Mouse (Mus musculus): ENCODE data around the gene Prss29. TPM values are rescaled to one million over a fixed set of nuclear protein-coding genes. Genes with fewer than 3 reads are reported as not detected.

Prss29 gene
- polyA plus RNA-seq, 1 experiment from 2014 or later: not detected

- ATAC-seq (ENCODE audit: low FRiP score, low TSS enrichment) (no peak), DNase-seq (peak; percentile 84)
- no peak overlapping the region for H3K9ac ChIP-seq (replicated peaks; ENCODE audit: low read length)
- H3K4me2 ChIP-seq (ENCODE audit: low read length): no peak overlapping the region
- H3K27me3 ChIP-seq (ENCODE audit: control insufficient read depth, insufficient read depth, low read length): no peaks in the 10 kb centered on the region
- H3K4me3 ChIP-seq (replicated peaks; ENCODE audit: low read depth, low read length): no peak overlapping the region
- H3K36me3 ChIP-seq (ENCODE audit: control insufficient read depth, insufficient read depth, low read length): no peaks in the 10 kb centered on the region
- no peaks in the 10 kb centered on the region for H3K4me1 ChIP-seq (ENCODE audit: control insufficient read depth, insufficient read depth, low read length)
- WGBS: 21% methylated on average over 3 of the region's 3 CpGs
- no peaks in the 10 kb centered on the region for H3K9me3 ChIP-seq (ENCODE audit: control insufficient read depth, low read length)
- H3K27ac ChIP-seq (replicated peaks; ENCODE audit: low read depth, low read length): no peak overlapping the region
These were observed 33.4 kb upstream of the Prss29 start for GRCm38 (mm10) chr17:25285033-25285432.

GRCm38 (mm10) chr17:25288842-25289241 lies 29.6 kb upstream of the Prss29 start:
- Histone ChIP-seq H3K27me3 (ENCODE audit: control insufficient read depth, insufficient read depth, low read length) (no peaks in the 10 kb centered on the region), H3K9ac (replicated peaks; ENCODE audit: low read length) (no peak overlapping the region), H3K27ac (replicated peaks; ENCODE audit: low read depth, low read length) (no peak overlapping the region), H3K4me3 (replicated peaks; ENCODE audit: low read depth, low read length) (no peak overlapping the region), H3K36me3 (ENCODE audit: control insufficient read depth, insufficient read depth, low read length) (no peaks in the 10 kb centered on the region), H3K9me3 (ENCODE audit: control insufficient read depth, low read length) (no peaks in the 10 kb centered on the region), H3K4me1 (ENCODE audit: control insufficient read depth, insufficient read depth, low read length) (no peaks in the 10 kb centered on the region), H3K4me2 (ENCODE audit: low read length) (no peak overlapping the region)
- DNase-seq (peak; percentile 78), ATAC-seq (ENCODE audit: low FRiP score, low TSS enrichment) (no peak)
- 26% methylated on average over 4 of the region's 4 CpGs for WGBS

DNA sequence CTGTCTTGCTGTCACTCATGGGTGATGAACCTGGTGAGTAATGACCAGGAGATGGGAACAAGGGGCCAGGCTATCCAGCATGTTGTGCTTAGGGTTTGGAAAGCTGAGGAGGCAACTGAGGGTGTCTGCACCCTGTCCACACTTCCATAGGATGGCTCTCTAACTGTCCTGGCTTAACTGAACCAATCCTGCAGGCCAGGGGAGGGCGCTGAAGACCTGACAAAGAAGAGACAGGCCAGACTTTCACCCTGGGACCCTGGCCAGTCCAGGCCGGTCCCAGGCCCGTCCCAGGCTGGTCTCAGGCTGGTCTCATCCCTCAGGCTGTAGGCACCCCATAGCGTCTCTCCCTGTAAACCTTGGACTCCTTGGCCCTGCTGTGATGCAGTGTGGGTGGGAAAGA lies 28.0 kb upstream of the Prss29 start:
- DNase-seq (no peak), ATAC-seq (ENCODE audit: low FRiP score, low TSS enrichment) (no peak)
- no peaks in the 10 kb centered on the region for H3K27me3 ChIP-seq (ENCODE audit: control insufficient read depth, insufficient read depth, low read length)
- 30% methylated on average over 4 of the region's 4 CpGs for WGBS
- no peak overlapping the region for H3K4me3 ChIP-seq (replicated peaks; ENCODE audit: low read depth, low read length)
- H3K4me1 ChIP-seq (ENCODE audit: control insufficient read depth, insufficient read depth, low read length): no peaks in the 10 kb centered on the region
- H3K9me3 ChIP-seq (ENCODE audit: control insufficient read depth, low read length): no peaks in the 10 kb centered on the region
- H3K9ac ChIP-seq (replicated peaks; ENCODE audit: low read length): no peak overlapping the region
- no peaks in the 10 kb centered on the region for H3K36me3 ChIP-seq (ENCODE audit: control insufficient read depth, insufficient read depth, low read length)
- no peak overlapping the region for H3K27ac ChIP-seq (replicated peaks; ENCODE audit: low read depth, low read length)
- H3K4me2 ChIP-seq (ENCODE audit: low read length): no peak overlapping the region

DNA sequence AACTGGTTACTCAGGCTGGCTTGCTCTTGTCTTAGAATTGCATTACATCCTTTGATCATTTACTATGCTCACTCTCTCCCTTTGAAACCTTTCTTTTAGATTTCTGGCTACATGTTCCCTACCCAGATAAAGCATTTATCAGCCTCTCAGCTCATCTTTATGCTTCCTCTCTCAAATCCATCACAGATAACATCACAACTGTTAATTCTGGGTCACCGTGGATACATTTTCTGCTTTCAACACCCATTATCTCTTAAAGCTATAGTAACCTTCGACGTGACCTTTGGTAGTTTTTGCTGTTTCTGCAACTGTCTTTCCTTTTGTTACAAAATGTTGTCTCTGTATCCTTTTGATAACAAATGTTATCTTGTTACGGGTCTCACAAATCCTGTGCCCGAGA lies 25.0 kb upstream of the Prss29 start:
- WGBS: 78% methylated on average over 5 of the region's 5 CpGs
- DNase-seq: no peak
- Histone ChIP-seq H3K9me3 (ENCODE audit: control insufficient read depth, low read length) (no peaks in the 10 kb centered on the region), H3K27ac (replicated peaks; ENCODE audit: low read depth, low read length) (no peak overlapping the region), H3K4me2 (ENCODE audit: low read length) (no peak overlapping the region), H3K27me3 (ENCODE audit: control insufficient read depth, insufficient read depth, low read length) (no peaks in the 10 kb centered on the region), H3K9ac (replicated peaks; ENCODE audit: low read length) (no peak overlapping the region), H3K4me3 (replicated peaks; ENCODE audit: low read depth, low read length) (no peak overlapping the region), H3K36me3 (ENCODE audit: control insufficient read depth, insufficient read depth, low read length) (no peaks in the 10 kb centered on the region), H3K4me1 (ENCODE audit: control insufficient read depth, insufficient read depth, low read length) (no peaks in the 10 kb centered on the region)
- no peak for ATAC-seq (ENCODE audit: low FRiP score, low TSS enrichment)

DNA sequence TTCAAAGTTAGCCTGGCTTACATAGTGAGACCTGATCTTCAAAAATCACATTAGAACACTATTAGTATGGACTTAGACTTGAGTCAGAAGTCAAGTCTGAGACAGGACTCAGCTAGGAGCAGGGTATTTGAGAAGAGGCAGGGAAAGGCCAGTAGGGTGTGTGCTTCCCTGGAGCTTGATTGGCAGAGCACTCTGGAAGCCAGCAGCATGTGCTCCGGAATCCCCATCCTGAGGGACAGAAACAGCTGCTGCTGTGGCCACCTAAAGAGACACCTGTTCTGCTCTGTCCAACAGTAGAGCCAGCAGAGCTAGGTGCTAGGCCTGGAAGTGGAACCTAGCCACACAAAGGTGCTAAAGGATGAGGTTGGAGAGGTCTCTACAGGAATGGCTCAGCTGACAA lies 24.3 kb upstream of the Prss29 start:
- H3K36me3 ChIP-seq (ENCODE audit: control insufficient read depth, insufficient read depth, low read length): no peaks in the 10 kb centered on the region
- no peak for DNase-seq
- H3K9ac ChIP-seq (replicated peaks; ENCODE audit: low read length): no peak overlapping the region
- no peaks in the 10 kb centered on the region for H3K27me3 ChIP-seq (ENCODE audit: control insufficient read depth, insufficient read depth, low read length)
- no peak overlapping the region for H3K4me3 ChIP-seq (replicated peaks; ENCODE audit: low read depth, low read length)
- WGBS: 54% methylated on average over 1 of the region's 1 CpGs
- no peak for ATAC-seq (ENCODE audit: low FRiP score, low TSS enrichment)
- H3K9me3 ChIP-seq (ENCODE audit: control insufficient read depth, low read length): no peaks in the 10 kb centered on the region
- H3K4me2 ChIP-seq (ENCODE audit: low read length): no peak overlapping the region
- no peaks in the 10 kb centered on the region for H3K4me1 ChIP-seq (ENCODE audit: control insufficient read depth, insufficient read depth, low read length)
- no peak overlapping the region for H3K27ac ChIP-seq (replicated peaks; ENCODE audit: low read depth, low read length)

DNA sequence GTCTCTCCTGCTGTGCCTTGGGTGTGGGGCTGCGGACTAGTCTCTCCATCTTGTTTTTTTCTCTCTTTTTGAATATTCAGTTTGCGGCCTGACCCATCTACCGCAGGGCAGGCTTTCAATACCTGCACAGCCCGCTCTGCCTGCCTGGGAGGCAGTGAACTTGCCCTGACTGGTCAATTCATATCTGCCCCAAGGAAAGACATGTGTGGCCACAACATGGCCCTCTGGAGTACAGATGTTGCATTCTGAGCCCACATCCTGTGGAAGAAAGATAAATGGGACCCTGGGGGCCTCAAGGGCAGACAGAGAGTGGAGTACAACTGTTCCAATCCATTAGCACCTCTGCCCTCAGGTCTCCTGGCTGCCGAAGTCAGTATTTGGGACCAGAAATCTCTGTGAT lies 20.4 kb upstream of the Prss29 start, which contains the start of gene Prss34:
Prss34 (plus strand) TSS at position 301 of the 400 bp plus-strand sequence.
- Histone ChIP-seq H3K4me1 (ENCODE audit: control insufficient read depth, insufficient read depth, low read length) (no peaks in the 10 kb centered on the region), H3K36me3 (ENCODE audit: control insufficient read depth, insufficient read depth, low read length) (no peaks in the 10 kb centered on the region), H3K4me2 (ENCODE audit: low read length) (no peak within 1 kb of the TSS), H3K9ac (replicated peaks; ENCODE audit: low read length) (no peak within 1 kb of the TSS), H3K27ac (replicated peaks; ENCODE audit: low read depth, low read length) (no peak within 1 kb of the TSS), H3K4me3 (replicated peaks; ENCODE audit: low read depth, low read length) (no peak within 1 kb of the TSS), H3K27me3 (ENCODE audit: control insufficient read depth, insufficient read depth, low read length) (no peaks in the 10 kb centered on the region), H3K9me3 (ENCODE audit: control insufficient read depth, low read length) (no peaks in the 10 kb centered on the region)
- 92% methylated on average over 5 of the region's 5 CpGs for WGBS
- no peak for ATAC-seq (ENCODE audit: low FRiP score, low TSS enrichment)
- DNase-seq: no peak

DNA sequence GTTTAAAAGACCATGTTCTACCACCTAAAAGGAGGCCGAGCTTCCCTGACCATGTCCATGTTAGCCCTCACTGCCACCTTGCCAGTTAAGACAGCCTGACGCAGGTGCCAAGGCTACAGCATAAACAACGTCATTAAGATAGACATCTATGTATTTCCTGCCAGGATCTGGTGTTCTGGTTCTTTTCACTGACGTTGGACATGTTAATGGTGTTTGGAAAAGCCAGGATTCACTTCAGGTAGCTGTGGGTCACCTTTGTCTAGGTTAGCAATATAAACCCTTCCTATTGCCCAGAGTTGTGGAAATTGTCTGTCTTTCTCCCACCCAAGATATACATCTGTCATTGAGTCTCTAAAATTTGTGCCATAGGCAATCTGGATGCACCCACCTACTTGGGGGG lies 10.1 kb upstream of the Prss29 start, which contains the start of gene Prss28:
Prss28 (plus strand) TSS at position 301 of the 400 bp plus-strand sequence.
- no peak for ATAC-seq (ENCODE audit: low FRiP score, low TSS enrichment)
- WGBS: 82% methylated on average over 4 of the region's 4 CpGs
- H3K27me3 ChIP-seq (ENCODE audit: control insufficient read depth, insufficient read depth, low read length): no peaks in the 10 kb centered on the region

GRCm38 (mm10) chr17:25320819-25321218 lies 2.4 kb downstream of the Prss29 start:
- DNase-seq (no peak), ATAC-seq (ENCODE audit: low FRiP score, low TSS enrichment) (no peak)
- no peak overlapping the region for H3K4me3 ChIP-seq (replicated peaks; ENCODE audit: low read depth, low read length)
- no peaks in the 10 kb centered on the region for H3K9me3 ChIP-seq (ENCODE audit: control insufficient read depth, low read length)
- H3K4me2 ChIP-seq (ENCODE audit: low read length): no peak overlapping the region
- 92% methylated on average over 8 of the region's 8 CpGs for WGBS
- H3K36me3 ChIP-seq (ENCODE audit: control insufficient read depth, insufficient read depth, low read length): no peaks in the 10 kb centered on the region
- no peaks in the 10 kb centered on the region for H3K27me3 ChIP-seq (ENCODE audit: control insufficient read depth, insufficient read depth, low read length)
- H3K9ac ChIP-seq (replicated peaks; ENCODE audit: low read length): no peak overlapping the region
- H3K4me1 ChIP-seq (ENCODE audit: control insufficient read depth, insufficient read depth, low read length): no peaks in the 10 kb centered on the region
- H3K27ac ChIP-seq (replicated peaks; ENCODE audit: low read depth, low read length): no peak overlapping the region

More for the DNA sequence above, 10.1 kb upstream of the Prss29 start, which contains the start of gene Prss28:
- Histone ChIP-seq H3K27ac (replicated peaks; ENCODE audit: low read depth, low read length) (no peak within 1 kb of the TSS), H3K9ac (replicated peaks; ENCODE audit: low read length) (no peak within 1 kb of the TSS), H3K4me3 (replicated peaks; ENCODE audit: low read depth, low read length) (no peak within 1 kb of the TSS), H3K4me1 (ENCODE audit: control insufficient read depth, insufficient read depth, low read length) (no peaks in the 10 kb centered on the region), H3K4me2 (ENCODE audit: low read length) (no peak within 1 kb of the TSS), H3K36me3 (ENCODE audit: control insufficient read depth, insufficient read depth, low read length) (no peaks in the 10 kb centered on the region), H3K9me3 (ENCODE audit: control insufficient read depth, low read length) (no peaks in the 10 kb centered on the region)
- no peak for DNase-seq

- Histone ChIP-seq H3K27ac (replicated peaks; ENCODE audit: low read depth, low read length) (no peak overlapping the region), H3K4me3 (replicated peaks; ENCODE audit: low read depth, low read length) (no peak overlapping the region), H3K9me3 (ENCODE audit: control insufficient read depth, low read length) (no peaks in the 10 kb centered on the region), H3K36me3 (ENCODE audit: control insufficient read depth, insufficient read depth, low read length) (no peaks in the 10 kb centered on the region), H3K27me3 (ENCODE audit: control insufficient read depth, insufficient read depth, low read length) (no peaks in the 10 kb centered on the region), H3K4me2 (ENCODE audit: low read length) (no peak overlapping the region), H3K4me1 (ENCODE audit: control insufficient read depth, insufficient read depth, low read length) (no peaks in the 10 kb centered on the region), H3K9ac (replicated peaks; ENCODE audit: low read length) (no peak overlapping the region)
- WGBS: 35% methylated on average over 2 of the region's 2 CpGs
- ATAC-seq (ENCODE audit: low FRiP score, low TSS enrichment): no peak
- DNase-seq: no peak
These were observed 4.5 kb downstream of the Prss29 start for GRCm38 (mm10) chr17:25322930-25323329.
